Mouse (Mus musculus) MEL (cell line): ENCODE measurements around the gene Pros1. TPM values are rescaled to one million over a fixed set of nuclear protein-coding genes. Genes with fewer than 3 reads are reported as not detected.

Experiments
- DNase-seq: peaks from one replicate; pipeline ENCODE4 v3.0.0; 2011; ENCODE audit warnings: low read depth, low spot score
- H3K27ac ChIP-seq: 2 replicates; pipeline ENCODE4 v1.5.1; 2012; ENCODE audit warnings: low read depth, mild to moderate bottlenecking, control low read depth, low read length, moderate library complexity; ENCODE audit not compliant: control insufficient read depth
- H3K27me3 ChIP-seq, 2 experiments: fragments of 150-350 bp in 1 of 2; sonication (generic) in 1 of 2; 2 replicates each; pipeline ENCODE4 v1.6.1; 2012; ENCODE audit warnings: low read length in 2 of 2, mild to moderate bottlenecking in 2 of 2, improper control_type of control experiment in 1 of 2, moderate library complexity in 1 of 2; ENCODE audit not compliant: insufficient read depth in 2 of 2, control insufficient read depth in 1 of 2
- H3K36me3 ChIP-seq, 2 experiments: 2 replicates each; pipeline ENCODE4 v1.6.1; 2012 to 2014; ENCODE audit warnings: low read length in 2 of 2, improper control_type of control experiment in 1 of 2, inconsistent platforms in 1 of 2, mild to moderate bottlenecking in 1 of 2; ENCODE audit not compliant: insufficient read depth in 2 of 2, control insufficient read depth in 1 of 2
- H3K4me1 ChIP-seq, 2 experiments: fragments of 150-350 bp in 1 of 2; sonication (generic) in 1 of 2; 2 replicates each; pipeline ENCODE4 v1.6.1; 2012; ENCODE audit warnings: low read length in 2 of 2, improper control_type of control experiment in 1 of 2, mild to moderate bottlenecking in 1 of 2; ENCODE audit not compliant: insufficient read depth in 2 of 2, control insufficient read depth in 1 of 2
- H3K4me3 ChIP-seq, 2 experiments: fragments of 150-350 bp in 1 of 2; sonication (generic) in 1 of 2; 2 replicates each; pipeline ENCODE4 v1.5.1; 2012; ENCODE audit warnings: low read depth in 2 of 2, low read length in 2 of 2, mild to moderate bottlenecking in 2 of 2, moderate library complexity in 2 of 2, control low read depth in 1 of 2, improper control_type of control experiment in 1 of 2; ENCODE audit not compliant: control insufficient read depth in 1 of 2, insufficient read depth in 1 of 2
- H3K79me2 ChIP-seq: 2 replicates; pipeline ENCODE4 v1.6.1; 2012; ENCODE audit warnings: mild to moderate bottlenecking, low read length, moderate library complexity; ENCODE audit not compliant: control insufficient read depth, poor library complexity, insufficient read depth
- H3K9ac ChIP-seq: 2 replicates; pipeline ENCODE4 v1.6.1; 2012; ENCODE audit warnings: low read depth, mild to moderate bottlenecking, control low read depth, low read length, moderate library complexity; ENCODE audit not compliant: control insufficient read depth, poor library complexity, severe bottlenecking
- H3K9me3 ChIP-seq: fragments of 150-350 bp; sonication (generic); replicated peaks from 2 replicates; pipeline ENCODE4 v1.6.1; 2012; ENCODE audit warnings: mild to moderate bottlenecking, low read length, improper control_type of control experiment, moderate library complexity; ENCODE audit not compliant: insufficient read depth
- BHLHE40 ChIP-seq: IDR thresholded peaks from 2 replicates; pipeline ENCODE4 v1.6.1; 2012; ENCODE audit warnings: low read depth, mild to moderate bottlenecking, inconsistent platforms, low read length, improper control_type of control experiment, borderline replicate concordance
- CTCF ChIP-seq, 3 experiments: IDR thresholded peaks in 2 of 3; conservative IDR thresholded peaks in 1 of 3; 2 replicates each; pipeline ENCODE4 v1.5.1; 2011 to 2012; ENCODE audit warnings: low read length in 3 of 3, low read depth in 2 of 3, mild to moderate bottlenecking in 2 of 3, improper control_type of control experiment in 1 of 3, inconsistent platforms in 1 of 3, mixed read lengths in 1 of 3, moderate library complexity in 1 of 3; ENCODE audit not compliant: control insufficient read depth in 1 of 3, insufficient read depth in 1 of 3, poor library complexity in 1 of 3, severe bottlenecking in 1 of 3
- GABPA ChIP-seq: IDR thresholded peaks from 2 replicates; pipeline ENCODE4 v1.6.1; 2012; ENCODE audit warnings: low read depth, mild to moderate bottlenecking, inconsistent platforms, low read length, improper control_type of control experiment, moderate library complexity
- JUND ChIP-seq: IDR thresholded peaks from 2 replicates; pipeline ENCODE4 v1.6.1; 2011; ENCODE audit warnings: low read depth, mild to moderate bottlenecking, improper control_type of control experiment, low read length
- MXI1 ChIP-seq: IDR thresholded peaks from 2 replicates; pipeline ENCODE4 v1.6.1; 2011; ENCODE audit warnings: mild to moderate bottlenecking, low read depth, low read length, improper control_type of control experiment
- MYC ChIP-seq: IDR thresholded peaks from 2 replicates; pipeline ENCODE4 v1.6.1; 2011; ENCODE audit warnings: low read depth, mild to moderate bottlenecking, low read length, improper control_type of control experiment, moderate library complexity
- POLR2AphosphoS5 ChIP-seq: IDR thresholded peaks from 2 replicates; pipeline ENCODE4 v1.6.1; 2012; ENCODE audit warnings: low read depth, borderline replicate concordance, mild to moderate bottlenecking, inconsistent platforms, low read length, moderate library complexity, mixed read lengths
- RAD21 ChIP-seq: IDR thresholded peaks from 2 replicates; pipeline ENCODE4 v1.6.1; 2011; ENCODE audit warnings: mild to moderate bottlenecking, low read depth, low read length, improper control_type of control experiment
- SIN3A ChIP-seq: IDR thresholded peaks from 2 replicates; pipeline ENCODE4 v1.6.1; 2012; ENCODE audit warnings: low read length, improper control_type of control experiment, inconsistent platforms
- SMC3 ChIP-seq: IDR thresholded peaks from 2 replicates; pipeline ENCODE4 v1.6.1; 2011; ENCODE audit warnings: low read depth, low read length, improper control_type of control experiment
- TAL1 ChIP-seq: IDR thresholded peaks from 2 replicates; pipeline ENCODE4 v1.6.1; 2012; ENCODE audit warnings: mild to moderate bottlenecking, inconsistent platforms, low read length, moderate library complexity, mixed read lengths
- TBP ChIP-seq: IDR thresholded peaks from 2 replicates; pipeline ENCODE4 v1.8.0; 2011; ENCODE audit warnings: low read depth, low read length, improper control_type of control experiment
- TCF12 ChIP-seq: IDR thresholded peaks from 2 replicates; pipeline ENCODE4 v1.6.1; 2014; ENCODE audit warnings: low read depth, mild to moderate bottlenecking, inconsistent platforms, low read length, improper control_type of control experiment, moderate library complexity
- UBTF ChIP-seq: IDR thresholded peaks from 2 replicates; pipeline ENCODE4 v1.6.1; 2012; ENCODE audit warnings: low read depth, mild to moderate bottlenecking, inconsistent platforms, low read length, improper control_type of control experiment, moderate library complexity, borderline replicate concordance; ENCODE audit not compliant: insufficient read depth
- USF2 ChIP-seq, 2 experiments: IDR thresholded peaks; 2 replicates each; pipeline ENCODE4 v1.6.1; 2011 to 2012; ENCODE audit warnings: improper control_type of control experiment in 2 of 2, low read length in 2 of 2, borderline replicate concordance in 1 of 2, inconsistent platforms in 1 of 2, low read depth in 1 of 2, mild to moderate bottlenecking in 1 of 2; ENCODE audit not compliant: insufficient read depth in 1 of 2
- ZC3H11A ChIP-seq: IDR thresholded peaks from 2 replicates; pipeline ENCODE4 v1.6.1; 2012; ENCODE audit warnings: low read depth, mild to moderate bottlenecking, inconsistent platforms, low read length, improper control_type of control experiment
- polyA plus RNA-seq, 2 experiments: library from polyadenylated mRNA; stranded (reverse) in 1 of 2; unstranded in 1 of 2; fragments of >175 nt in 1 of 2; fragments of >200 nt in 1 of 2; gene quantifications; 2 replicates each; pipeline versions ENCODE4 v1.2.1 to v1.2.4; 2012; ENCODE audit warnings: low replicate concordance in 2 of 2, low read depth in 1 of 2; ENCODE audit not compliant: insufficient read length in 2 of 2, insufficient read depth in 1 of 2, missing spikeins in 1 of 2
- total RNA-seq: library from RNA; depleted of rRNA; stranded (reverse); fragments of 300-350 nt; gene quantifications from 2 replicates; pipeline ENCODE4 v1.2.3, GENCODE M21; 2012

The Pros1 gene
- total and polyA plus RNA-seq, 3 experiments, result 1.7 TPM; not detected in 1

DNA sequence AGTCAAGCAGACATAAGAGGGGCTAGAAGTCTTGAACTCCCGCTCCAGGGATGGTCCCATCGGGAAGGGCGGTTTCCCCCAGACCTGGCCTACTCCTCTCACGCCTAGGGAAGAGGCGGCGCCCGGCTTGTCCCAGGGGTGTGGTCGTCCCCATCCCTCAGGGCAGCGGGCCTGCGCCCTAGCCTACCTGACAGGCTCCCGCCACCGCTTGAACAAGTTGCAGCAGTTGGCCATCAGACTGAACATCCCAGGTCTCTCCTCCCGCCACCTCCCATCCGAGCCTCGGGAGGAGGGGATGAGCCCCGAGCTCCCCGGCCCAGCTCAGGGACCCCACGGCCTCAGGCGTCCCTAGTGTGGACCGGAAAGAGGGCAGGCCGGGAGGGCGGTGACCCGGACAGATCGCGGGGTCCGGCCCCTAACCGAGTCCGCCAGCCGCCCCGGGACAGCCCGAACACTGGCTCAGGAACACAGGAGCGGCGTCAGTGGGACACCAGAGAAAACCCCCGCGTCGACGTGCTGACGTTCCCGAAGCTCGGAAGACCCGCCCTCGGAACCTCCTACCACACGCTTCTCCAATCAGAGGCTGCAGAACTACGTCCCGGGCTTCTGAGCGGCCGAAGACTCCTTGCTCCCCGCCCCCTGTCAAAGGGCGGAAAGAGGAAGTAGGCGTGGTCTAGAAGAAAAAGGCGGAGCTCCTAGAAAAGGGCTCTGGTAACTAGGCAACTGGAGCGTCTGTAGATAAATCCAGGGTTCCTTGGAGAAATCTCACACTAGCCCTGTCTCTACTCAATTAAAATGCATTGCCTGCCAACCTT is 7.4 kb upstream of the Pros1 start, which contains the start of gene Arl13b (continued):
- TF ChIP-seq SMC3 (no peak), POLR2AphosphoS5 (no peak), GABPA (no peak)

DNA sequence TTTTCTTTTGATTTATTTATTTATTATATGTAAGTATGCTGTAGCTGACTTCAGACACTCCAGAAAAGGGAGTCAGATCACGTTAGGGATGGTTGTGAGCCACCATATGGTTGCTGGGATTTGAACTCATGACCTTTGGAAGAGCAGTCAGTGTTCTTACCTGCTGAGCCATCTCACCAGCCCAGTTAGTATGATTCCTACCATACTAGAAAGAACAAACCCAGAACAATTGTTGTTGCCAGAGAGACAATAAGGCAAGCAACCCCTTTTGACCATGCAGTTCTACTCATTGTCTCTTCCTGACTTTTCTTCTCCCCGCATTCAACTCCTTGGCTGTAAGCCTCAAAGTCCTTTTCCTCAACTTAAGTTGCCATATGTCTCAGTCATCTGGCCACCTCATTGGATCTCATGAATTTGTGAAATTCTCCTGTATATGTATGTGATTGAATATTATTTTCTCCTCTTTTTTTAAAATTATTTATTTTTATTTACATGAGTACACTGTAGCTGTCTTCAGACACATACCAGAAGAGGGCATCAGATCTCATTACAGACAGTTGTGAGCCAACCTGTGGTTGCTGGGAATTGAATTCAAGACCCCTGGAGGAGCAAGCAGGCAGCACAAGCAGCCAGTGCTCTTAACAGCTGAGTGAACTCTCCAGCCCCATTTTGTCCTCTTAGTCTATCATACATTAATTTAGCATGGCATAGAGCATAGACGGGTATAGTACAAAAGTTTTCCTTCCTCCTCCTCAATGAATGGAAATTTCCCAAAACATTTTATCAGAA is 1.4 kb upstream of the Pros1 start:
- H3K79me2 ChIP-seq, result no peaks in the 10 kb centered on the region
- H3K27me3 ChIP-seq, result no peaks in the 10 kb centered on the region
- peak; percentile 61 for DNase-seq
- H3K9me3 ChIP-seq, result no peaks in the 10 kb centered on the region
- peaks cover 0 to 17% of the 10 kb centered on the region in 2 experiments; a peak in 2 of 4 replicates for H3K36me3 ChIP-seq
- no peak overlapping the region for H3K9ac ChIP-seq
- H3K27ac ChIP-seq, result no peak overlapping the region
- no peak overlapping the region for H3K4me3 ChIP-seq
- H3K4me1 ChIP-seq, result peaks cover 11 to 16% of the 10 kb centered on the region in 2 experiments
- no peak for TF ChIP-seq TAL1
- TF ChIP-seq CTCF (IDR thresholded peaks at IDR 0.05 in 2 of 3, conservative IDR thresholded peaks at IDR 0.05 in 1 of 3; ENCODE audit: control insufficient read depth in 1 of 3, insufficient read depth in 1 of 3, low read depth in 2 of 3, low read length in 3 of 3, poor library complexity in 1 of 3, severe bottlenecking in 1 of 3), result peak in 1 of 3 experiments; percentile 41; a peak in 2 of 6 replicates
- 0 out of 2 replicates have a peak, but pooled peaks have one; percentile 2 for TF ChIP-seq SMC3
- TF ChIP-seq TBP, result peak; percentile 65
- TF ChIP-seq POLR2AphosphoS5, result no peak

DNA sequence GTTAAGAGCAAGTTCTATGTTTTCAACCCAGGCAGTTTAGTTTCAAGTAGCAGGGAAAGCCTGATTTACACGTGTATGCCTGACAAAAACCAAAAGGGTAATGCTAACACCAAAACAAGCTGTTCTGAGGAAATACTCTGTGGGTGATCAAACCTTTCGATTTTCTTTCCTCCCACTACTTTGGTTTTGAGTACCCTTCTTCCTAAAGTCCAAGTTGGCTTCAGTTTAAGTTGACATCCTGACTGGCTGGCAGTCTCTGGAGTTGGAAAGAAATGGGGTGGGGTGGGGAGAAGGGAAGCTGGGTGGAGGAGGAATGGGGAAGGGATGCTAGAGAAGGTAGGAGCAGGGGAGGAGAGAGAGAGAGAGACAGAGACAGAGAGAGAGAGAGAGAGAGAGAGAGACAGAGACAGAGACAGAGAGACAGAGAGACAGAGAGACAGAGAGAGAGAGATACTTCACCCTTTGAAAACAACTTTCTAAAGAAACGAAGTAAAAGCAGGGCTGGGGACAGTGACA is 438 bp upstream of the Pros1 start:
- Histone ChIP-seq H3K9me3 (no peaks in the 10 kb centered on the region), H3K27ac (no peak overlapping the region), H3K4me1 (peaks cover 11 to 18% of the 10 kb centered on the region in 2 experiments), H3K4me3 (peak overlapping the region; percentile 71 to 83), H3K9ac (0 out of 2 replicates have a peak overlapping the region, but pooled peaks have one; percentile 13), H3K36me3 (peaks cover 0 to 18% of the 10 kb centered on the region in 2 experiments; a peak in 2 of 4 replicates), H3K27me3 (no peaks in the 10 kb centered on the region), H3K79me2 (no peaks in the 10 kb centered on the region)
- DNase-seq, result peak; percentile 33
- TF ChIP-seq RAD21, result no peak
- TF ChIP-seq JUND, result no peak
- no peak for TF ChIP-seq UBTF
- TF ChIP-seq USF2 (IDR thresholded peaks at IDR 0.05; ENCODE audit: borderline replicate concordance in 1 of 2, insufficient read depth in 1 of 2, low read depth in 1 of 2, low read length in 2 of 2), result no peak
- TF ChIP-seq SIN3A, result no peak
- TF ChIP-seq MYC, result 0 out of 2 replicates have a peak, but pooled peaks have one; percentile 16
- TF ChIP-seq CTCF (IDR thresholded peaks at IDR 0.05 in 2 of 3, conservative IDR thresholded peaks at IDR 0.05 in 1 of 3; ENCODE audit: control insufficient read depth in 1 of 3, insufficient read depth in 1 of 3, low read depth in 2 of 3, low read length in 3 of 3, poor library complexity in 1 of 3, severe bottlenecking in 1 of 3), result no peak
- no peak for TF ChIP-seq BHLHE40
- TF ChIP-seq TCF12, result no peak
- 0 out of 2 replicates have a peak, but pooled peaks have one; percentile 4 for TF ChIP-seq MXI1
- no peak for TF ChIP-seq ZC3H11A
